Mouse (Mus musculus): ENCODE data around the gene Arhgap35.

The Arhgap35 gene

GRCm38 (mm10) chr7:16604141-16604540 lies 10.7 kb downstream of the Arhgap35 start:
- DNase-seq (ENCODE audit: low spot score) = no peak

- DNase-seq (ENCODE audit: low spot score) = no peak
These were observed 13.1 kb downstream of the Arhgap35 start for GRCm38 (mm10) chr7:16601683-16602102.

GRCm38 (mm10) chr7:16599006-16599405 lies 15.8 kb downstream of the Arhgap35 start:
- DNase-seq (ENCODE audit: low spot score) = no peak

- DNase-seq (ENCODE audit: low spot score) = no peak
These were observed 23.5 kb downstream of the Arhgap35 start for GRCm38 (mm10) chr7:16591292-16591691.

GRCm38 (mm10) chr7:16587649-16588048 lies 27.1 kb downstream of the Arhgap35 start:
- DNase-seq (ENCODE audit: low spot score) = no peak

GRCm38 (mm10) chr7:16584384-16584783 lies 30.4 kb downstream of the Arhgap35 start:
- no peak for DNase-seq (ENCODE audit: low spot score)

GRCm38 (mm10) chr7:16583775-16584174 lies 31.0 kb downstream of the Arhgap35 start:
- no peak for DNase-seq (ENCODE audit: low spot score)

GRCm38 (mm10) chr7:16582299-16582698 lies 32.5 kb downstream of the Arhgap35 start:
- DNase-seq (ENCODE audit: low spot score) = no peak

GRCm38 (mm10) chr7:16581276-16582100 lies 33.3 kb downstream of the Arhgap35 start:
- DNase-seq (ENCODE audit: low spot score) = no peak

GRCm38 (mm10) chr7:16576719-16577118 lies 38.1 kb downstream of the Arhgap35 start:
- DNase-seq (ENCODE audit: low spot score) = no peak

- DNase-seq (ENCODE audit: low spot score) = no peak
These were observed 43.6 kb downstream of the Arhgap35 start for GRCm38 (mm10) chr7:16571191-16571590.

GRCm38 (mm10) chr7:16570737-16571136 lies 44.1 kb downstream of the Arhgap35 start:
- DNase-seq (ENCODE audit: low spot score) = no peak

- no peak for DNase-seq (ENCODE audit: low spot score)
These were observed 50.3 kb downstream of the Arhgap35 start for GRCm38 (mm10) chr7:16564491-16564890.

GRCm38 (mm10) chr7:16557783-16558538 lies 56.8 kb downstream of the Arhgap35 start:
- DNase-seq (ENCODE audit: low spot score) = no peak

- no peak for DNase-seq (ENCODE audit: low spot score)
These were observed 57.5 kb downstream of the Arhgap35 start for GRCm38 (mm10) chr7:16557251-16557650.

- DNase-seq (ENCODE audit: low spot score) = no peak
These were observed 60.6 kb downstream of the Arhgap35 start for GRCm38 (mm10) chr7:16554215-16554614.

- DNase-seq (ENCODE audit: low spot score) = no peak
These were observed 63.2 kb downstream of the Arhgap35 start for GRCm38 (mm10) chr7:16551581-16551980.

GRCm38 (mm10) chr7:16549299-16549698 lies 65.5 kb downstream of the Arhgap35 start:
- DNase-seq (ENCODE audit: low spot score) = no peak

GRCm38 (mm10) chr7:16544770-16545169 lies 70.0 kb downstream of the Arhgap35 start:
- no peak for DNase-seq (ENCODE audit: low spot score)

- no peak for DNase-seq (ENCODE audit: low spot score)
These were observed 77.4 kb downstream of the Arhgap35 start for GRCm38 (mm10) chr7:16537220-16537903.

GRCm38 (mm10) chr7:16525995-16526394 lies 88.8 kb downstream of the Arhgap35 start:
- DNase-seq (ENCODE audit: low spot score) = no peak

- DNase-seq (ENCODE audit: low spot score) = no peak
These were observed 89.3 kb downstream of the Arhgap35 start for GRCm38 (mm10) chr7:16525448-16525847.

GRCm38 (mm10) chr7:16524308-16524707 lies 90.5 kb downstream of the Arhgap35 start:
- DNase-seq (ENCODE audit: low spot score) = no peak
